10 mouse cellular contexts compared by ENCODE assay signal in genomic region chr14:110777546-110777945, GRCm38 (mm10). TPM values are rescaled to one million over a fixed set of nuclear protein-coding genes. Genes with fewer than 3 reads are reported as not detected.
DNase-seq lines count a peak whose midpoint lies in the region; ATAC-seq and TF ChIP-seq lines count a peak whose summit lies in the region.
"Had no signal": no experiment of that assay in that cellular context is flagged by ENCODE, and none has a peak within 500 bp of the region (broad histone marks: within the 10 kb centered on the region; RNA-seq: fewer than 3 reads in every experiment).

No protein-coding gene starts in this region.

- TF ChIP-seq CTCF in gastrocnemius, adult 2 months (IDR thresholded peaks at IDR 0.05), result peak; percentile 42
- TF ChIP-seq CTCF in left cerebral cortex, adult 2 months (IDR thresholded peaks at IDR 0.05), result peak; percentile 64

- no peak for DNase-seq in gastrocnemius, adult 2 months
- no peak for DNase-seq in gastrocnemius, adult 8-10 months (ENCODE audit: low spot score in 2 of 2)
- no peak for DNase-seq in left cerebral cortex, adult 2 months (ENCODE audit: extremely low spot score in 1 of 2, low spot score in 2 of 2)
- no peak for DNase-seq in left cerebral cortex, postnatal 36 days (ENCODE audit: low spot score in 2 of 2)
- DNase-seq in urinary bladder, postnatal 14 days (ENCODE audit: low spot score), result peak; percentile 5
- DNase-seq in urinary bladder, adult 18-20 months (ENCODE audit: low spot score in 2 of 2), result no peak
- DNase-seq in urinary bladder, postnatal 4 days (ENCODE audit: low spot score in 2 of 2), result no peak

- no peak for ATAC-seq in inflammation-experienced regulatory T-cells, adult 6 months

- no peak overlapping the region for H3K27ac ChIP-seq in gastrocnemius, adult 2 months
- no peak overlapping the region for H3K27ac ChIP-seq in left cerebral cortex, adult 2 months
- H3K27ac ChIP-seq: lung, embryonic 15.5 days had no signal

- H3K4me3 ChIP-seq in gastrocnemius, adult 2 months, result no peak overlapping the region
- H3K4me3 ChIP-seq in left cerebral cortex, adult 2 months, result no peak overlapping the region
- H3K4me3 ChIP-seq: lung, embryonic 15.5 days had no signal

- intact Hi-C loops in gastrocnemius, adult 2 months (cut with DNase I), result no loop called here
- intact Hi-C loops in left cerebral cortex, adult 2 months (cut with DNase I), result loop anchor here (5.0 kb wide), 1 partner anchor 900 kb away; no protein-coding TSS in a partner anchor
- intact Hi-C loops in left cerebral cortex, postnatal 36 days (cut with DNase I), result no loop called here

RNA-seq across cellular contexts. Expression of gene Slitrk6, which starts 22.6 kb away (rescaled TPM):
- total RNA-seq in gastrocnemius, adult 2 months (2021), result under 1 TPM in 1 of 2 experiments, not detected in 1; 0.28 TPM
- under 1 TPM in 1 of 4 experiments, not detected in 3; 0.08 TPM for total RNA-seq in gastrocnemius, adult 8-10 months (2022)
- under 1 TPM; 0.38 to 0.61 TPM for total RNA-seq in left cerebral cortex, adult 2 months (2021)
- total RNA-seq in left cerebral cortex, postnatal 36 days (2021), result under 1 TPM; 0.32 to 0.97 TPM
- polyA plus RNA-seq in inflammation-experienced regulatory T-cells, adult 6 months (2017; shearing (Covaris generic)), result not detected
- total RNA-seq: CH12.LX had no signal
